Mouse (Mus musculus): ENCODE data around the gene Mboat7.
"Not testable (repeated sequence)": the region's sequence is repeated elsewhere in the genome, so short reads cannot be mapped to it uniquely, and the experiment has no call there.

The Mboat7 gene

DNA sequence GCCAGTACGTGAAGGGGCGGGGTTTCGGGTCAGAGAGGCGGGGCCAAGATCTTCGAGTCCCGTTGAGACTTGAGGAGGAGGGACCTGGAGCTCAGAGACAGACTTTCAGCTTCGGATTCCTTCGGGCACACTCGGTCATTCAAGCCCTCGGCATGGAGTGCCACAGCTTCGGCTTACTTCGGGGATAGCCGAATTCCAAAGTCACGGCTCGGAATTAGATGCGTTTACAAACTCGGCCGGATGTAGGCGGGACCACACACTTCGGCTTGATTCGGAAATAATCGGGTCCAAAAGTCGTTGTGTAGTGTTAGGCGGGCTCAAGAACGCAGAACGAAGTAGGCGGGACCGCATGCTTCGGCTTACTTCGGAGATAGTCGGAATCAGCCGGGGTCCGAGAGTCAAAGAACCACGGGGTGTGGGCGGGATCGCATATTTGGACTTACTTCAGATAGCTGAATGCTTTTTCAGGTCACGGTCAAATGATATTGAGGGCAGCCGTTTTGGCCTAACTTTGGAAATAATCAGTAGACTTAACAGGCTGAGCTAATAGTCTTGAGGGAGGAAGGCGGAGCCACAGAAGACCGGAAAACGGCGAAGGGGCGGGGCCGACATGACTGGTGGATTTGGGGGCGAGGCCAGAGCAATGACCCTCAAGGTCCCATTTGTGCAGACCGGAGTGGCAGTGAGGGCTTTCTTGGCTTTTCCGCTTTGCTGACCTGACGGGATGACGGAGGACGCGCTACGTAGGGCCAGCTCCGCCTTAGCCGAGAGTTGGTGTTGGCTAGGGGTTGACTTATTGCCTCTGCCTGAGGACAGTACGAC lies at the start of gene Mboat7:
TSS of gene Mboat7 (minus strand) at position 537 of the 822 bp plus-strand sequence.
- peak; percentile 98 for DNase-seq (ENCODE audit: low spot score)

GRCm38 (mm10) chr7:3732675-3733074 lies 39.4 kb upstream of the Mboat7 start:
- DNase-seq (ENCODE audit: low spot score) = not testable (repeated sequence)

DNA sequence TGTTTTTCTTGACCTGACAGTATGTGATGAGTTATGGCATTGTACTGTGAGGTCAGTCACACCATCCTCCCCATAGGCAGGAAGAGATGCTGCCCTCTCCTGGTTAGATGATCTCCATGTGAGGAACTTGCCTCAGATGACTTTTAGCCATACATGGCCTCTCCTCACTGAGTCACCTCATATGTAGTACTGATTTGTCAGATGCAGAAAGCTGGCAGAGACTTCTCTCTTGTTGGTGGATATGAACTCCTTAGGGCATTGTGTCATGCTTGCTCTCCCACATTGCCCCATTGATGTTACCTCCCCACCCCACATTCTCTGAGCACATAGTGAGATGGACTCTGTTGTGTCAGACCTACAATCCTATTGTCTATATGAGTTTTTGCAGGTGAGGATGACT lies 32.1 kb upstream of the Mboat7 start:
- DNase-seq (ENCODE audit: low spot score) = not testable (repeated sequence)

- peak; percentile 20 for DNase-seq (ENCODE audit: low spot score)
These were observed 26.9 kb upstream of the Mboat7 start, which contains the start of gene Pirb for GRCm38 (mm10) chr7:3720268-3720667. TSS of gene Pirb (minus strand) at chr7:3720391.

- no peak for DNase-seq (ENCODE audit: low spot score)
These were observed 21.9 kb upstream of the Mboat7 start for GRCm38 (mm10) chr7:3715249-3715648.

DNA sequence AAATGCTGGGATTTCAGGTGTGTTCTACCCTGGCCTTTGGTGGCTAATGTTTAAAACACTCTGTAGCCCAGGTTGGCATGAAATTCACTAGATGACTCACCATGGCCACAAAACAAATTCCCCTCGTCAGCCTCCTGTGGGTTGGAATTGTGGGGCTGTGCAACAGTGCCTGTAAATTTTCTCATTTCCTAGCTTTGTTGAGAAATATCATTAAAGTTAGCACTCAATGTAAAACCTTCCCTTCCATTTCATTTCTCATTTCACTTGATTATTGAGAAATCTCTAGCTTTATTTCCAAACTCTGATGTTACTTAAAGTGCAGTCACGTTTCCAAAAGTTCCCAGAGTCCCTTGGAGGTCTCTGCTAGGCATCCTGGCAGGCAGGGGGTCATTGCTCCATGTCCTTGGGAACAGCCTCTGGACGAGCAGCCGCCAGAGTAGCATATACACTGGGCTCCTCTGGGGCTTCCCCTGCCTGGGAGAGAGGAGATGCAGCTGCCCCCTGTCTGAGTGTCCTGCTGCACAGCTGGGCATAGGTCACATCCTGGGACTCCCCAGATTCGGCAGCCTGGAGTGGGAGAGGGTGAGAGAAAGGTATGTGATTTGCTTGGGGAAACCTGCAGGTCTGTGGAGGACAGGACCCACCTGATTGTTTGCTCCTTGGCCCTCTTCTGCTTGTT lies 19.1 kb upstream of the Mboat7 start:
- no peak for DNase-seq (ENCODE audit: low spot score)

DNA sequence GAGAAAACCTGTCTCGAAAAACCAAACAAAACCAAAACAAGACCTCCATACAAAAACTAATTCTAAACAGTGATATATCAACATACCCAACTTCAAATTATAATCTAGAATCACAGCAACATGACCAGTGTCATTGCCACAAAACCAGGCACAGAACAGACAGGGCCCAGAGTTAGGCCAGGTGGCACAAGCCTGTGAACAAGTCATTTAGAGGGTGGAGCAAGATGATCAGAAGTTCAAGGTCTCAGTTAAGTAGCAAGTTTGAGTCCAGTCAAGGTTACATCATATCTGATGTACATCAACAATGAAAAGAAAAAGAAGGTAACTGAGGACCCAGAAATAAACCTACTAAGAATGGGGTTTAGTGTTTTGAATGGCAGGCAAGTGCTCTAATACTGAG lies 15.7 kb upstream of the Mboat7 start:
- no peak for DNase-seq (ENCODE audit: low spot score)

DNA sequence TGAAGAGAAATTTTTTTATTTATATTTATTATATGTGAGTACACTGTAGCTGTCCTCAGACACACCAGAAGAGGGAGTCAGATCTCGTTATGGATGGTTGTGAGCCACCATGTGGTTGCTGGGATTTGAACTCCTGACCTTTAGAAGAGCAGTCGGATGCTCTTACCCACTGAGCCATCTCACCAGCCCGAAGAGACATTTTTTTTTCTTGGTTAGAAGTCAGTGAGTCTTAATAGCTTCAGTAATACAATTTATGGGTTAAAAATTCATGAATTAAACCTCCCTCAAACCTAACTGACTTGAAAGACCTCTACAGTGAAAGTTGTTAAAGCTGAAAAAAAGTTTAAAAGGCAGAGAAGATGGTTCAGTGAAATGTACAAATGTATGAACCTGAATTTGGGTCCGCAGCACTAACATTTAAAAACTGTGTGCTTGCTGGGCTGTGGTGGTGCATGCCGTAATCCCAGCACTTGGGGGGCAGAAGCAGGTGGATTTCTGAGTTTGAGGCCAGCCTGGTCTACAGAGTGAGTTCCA lies 15.2 kb upstream of the Mboat7 start:
- DNase-seq (ENCODE audit: low spot score) = not testable (repeated sequence)

DNA sequence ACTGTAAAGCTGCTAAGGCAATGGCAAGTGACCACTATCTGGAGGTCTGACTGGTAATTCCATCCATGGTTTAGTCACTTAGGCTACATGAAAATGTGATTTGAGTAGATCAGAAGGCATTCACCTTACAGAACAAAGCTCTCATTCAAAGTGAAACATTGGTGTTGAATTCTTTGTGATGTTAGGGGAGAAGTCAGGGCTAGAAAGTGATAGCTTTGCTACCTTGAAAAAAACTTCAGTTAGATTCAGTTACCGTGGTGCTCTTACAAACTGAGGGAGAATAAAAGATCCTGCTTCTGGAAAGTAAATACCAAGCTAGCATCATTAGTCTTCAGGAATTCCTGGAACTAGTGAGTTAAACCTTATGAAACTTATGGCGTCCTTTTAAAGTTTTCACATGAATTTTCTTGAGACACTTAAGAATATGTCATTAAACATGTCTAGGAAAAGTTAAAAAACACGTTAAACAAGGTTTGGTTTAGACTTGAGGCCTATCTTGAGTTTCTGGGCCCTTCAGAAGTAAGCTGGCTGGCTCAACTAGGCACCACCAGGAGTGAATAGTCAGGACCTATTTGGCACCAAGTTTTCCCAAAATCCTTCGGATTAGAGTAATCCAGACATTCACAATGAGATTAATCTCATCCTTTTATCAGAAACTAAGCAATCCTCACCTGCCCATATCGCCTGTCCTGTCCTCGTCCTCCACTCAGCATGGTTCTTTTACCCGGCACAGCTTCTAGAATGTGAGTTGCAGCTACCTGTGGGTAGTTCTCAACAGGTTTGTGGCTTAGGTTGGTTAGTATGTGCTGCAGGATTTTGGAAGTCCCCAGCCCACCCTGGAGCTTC lies 14.5 kb upstream of the Mboat7 start:
- no peak for DNase-seq (ENCODE audit: low spot score)

- DNase-seq (ENCODE audit: low spot score) = peak; percentile 52
These were observed 13.7 kb upstream of the Mboat7 start for GRCm38 (mm10) chr7:3707027-3707426.

GRCm38 (mm10) chr7:3706343-3706934 lies 13.1 kb upstream of the Mboat7 start:
- DNase-seq (ENCODE audit: low spot score) = no peak

GRCm38 (mm10) chr7:3705911-3706310 lies 12.6 kb upstream of the Mboat7 start:
- no peak for DNase-seq (ENCODE audit: low spot score)

DNA sequence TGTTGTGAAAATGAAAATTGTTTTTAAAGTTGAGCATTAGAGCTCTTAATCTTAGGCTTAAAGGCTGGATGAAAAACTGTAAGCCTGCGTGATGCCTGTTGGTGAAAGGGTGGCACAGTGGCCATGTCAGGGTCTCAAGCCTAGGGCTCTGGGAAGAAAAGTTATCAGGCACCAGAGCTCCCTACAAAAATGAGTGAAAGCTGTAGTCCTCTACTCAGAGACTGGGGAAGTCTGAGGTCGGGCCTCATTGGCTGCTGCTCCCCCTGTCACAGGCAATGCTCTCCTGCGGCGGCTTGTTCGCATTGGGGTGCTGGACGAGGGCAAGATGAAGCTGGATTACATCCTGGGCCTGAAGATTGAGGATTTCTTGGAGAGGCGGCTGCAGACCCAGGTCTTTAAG lies 12.1 kb upstream of the Mboat7 start:
- DNase-seq (ENCODE audit: low spot score) = not testable (repeated sequence)

GRCm38 (mm10) chr7:3704475-3704874 lies 11.2 kb upstream of the Mboat7 start:
- no peak for DNase-seq (ENCODE audit: low spot score)

- DNase-seq (ENCODE audit: low spot score) = peak; percentile 98
These were observed 10.6 kb upstream of the Mboat7 start, which contains the start of gene Rps9 for GRCm38 (mm10) chr7:3703879-3704441. TSS of gene Rps9 (plus strand) at chr7:3703993.

DNA sequence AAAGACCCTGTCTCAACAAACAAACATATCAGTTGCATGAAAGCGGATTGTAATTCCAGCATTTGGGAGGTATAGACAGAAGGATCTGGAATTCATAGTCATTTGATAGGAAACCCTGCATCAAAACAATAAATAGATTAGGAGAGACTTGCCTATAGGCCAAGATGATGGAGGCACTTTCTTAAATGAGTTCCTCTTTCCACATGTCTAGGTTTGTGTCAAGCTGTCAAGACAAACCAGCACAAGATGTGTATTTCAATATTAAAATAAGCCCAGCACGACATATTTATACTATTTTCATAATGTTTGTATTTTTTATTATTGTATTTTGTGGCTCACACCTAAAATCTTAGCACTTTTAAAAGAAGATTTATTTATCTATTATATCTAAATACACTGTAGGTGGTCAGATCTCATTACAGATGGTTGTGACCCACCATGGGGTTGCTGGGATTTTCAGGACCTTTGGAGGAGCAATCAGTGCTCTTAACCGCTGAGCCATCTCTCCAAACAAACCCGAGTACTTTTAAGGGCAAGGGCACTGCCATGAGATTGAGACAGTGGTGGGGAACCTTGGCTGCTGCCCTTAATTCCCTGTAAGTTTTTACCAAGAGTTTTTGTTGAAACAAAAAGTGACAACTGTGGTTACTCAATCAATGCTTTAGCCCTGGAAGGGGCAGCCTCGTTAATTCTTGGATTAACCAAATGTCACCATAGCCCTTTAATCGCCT lies 10.0 kb upstream of the Mboat7 start:
- no peak for DNase-seq (ENCODE audit: low spot score)

- DNase-seq (ENCODE audit: low spot score) = no peak
These were observed 5.1 kb upstream of the Mboat7 start for GRCm38 (mm10) chr7:3698471-3698870.

DNA sequence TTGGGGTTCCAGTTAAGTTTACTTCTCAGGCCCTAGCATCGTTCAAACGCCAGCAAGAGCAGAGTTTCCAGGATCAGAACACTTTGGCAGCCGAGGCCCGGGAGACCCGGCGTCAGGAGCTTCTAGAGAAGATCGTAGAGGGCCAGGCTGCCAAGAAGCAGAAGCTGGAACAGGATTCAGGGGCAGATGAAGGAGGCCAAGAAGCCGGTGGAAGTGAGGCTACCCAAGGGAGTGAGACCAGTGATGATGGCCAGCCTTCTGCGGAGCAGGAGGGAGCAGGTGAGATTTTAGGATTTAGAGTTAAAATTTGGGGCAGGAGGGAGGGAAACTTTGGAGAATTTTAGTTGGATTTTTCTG lies 1.6 kb upstream of the Mboat7 start:
- not testable (repeated sequence) for DNase-seq (ENCODE audit: low spot score)

DNA sequence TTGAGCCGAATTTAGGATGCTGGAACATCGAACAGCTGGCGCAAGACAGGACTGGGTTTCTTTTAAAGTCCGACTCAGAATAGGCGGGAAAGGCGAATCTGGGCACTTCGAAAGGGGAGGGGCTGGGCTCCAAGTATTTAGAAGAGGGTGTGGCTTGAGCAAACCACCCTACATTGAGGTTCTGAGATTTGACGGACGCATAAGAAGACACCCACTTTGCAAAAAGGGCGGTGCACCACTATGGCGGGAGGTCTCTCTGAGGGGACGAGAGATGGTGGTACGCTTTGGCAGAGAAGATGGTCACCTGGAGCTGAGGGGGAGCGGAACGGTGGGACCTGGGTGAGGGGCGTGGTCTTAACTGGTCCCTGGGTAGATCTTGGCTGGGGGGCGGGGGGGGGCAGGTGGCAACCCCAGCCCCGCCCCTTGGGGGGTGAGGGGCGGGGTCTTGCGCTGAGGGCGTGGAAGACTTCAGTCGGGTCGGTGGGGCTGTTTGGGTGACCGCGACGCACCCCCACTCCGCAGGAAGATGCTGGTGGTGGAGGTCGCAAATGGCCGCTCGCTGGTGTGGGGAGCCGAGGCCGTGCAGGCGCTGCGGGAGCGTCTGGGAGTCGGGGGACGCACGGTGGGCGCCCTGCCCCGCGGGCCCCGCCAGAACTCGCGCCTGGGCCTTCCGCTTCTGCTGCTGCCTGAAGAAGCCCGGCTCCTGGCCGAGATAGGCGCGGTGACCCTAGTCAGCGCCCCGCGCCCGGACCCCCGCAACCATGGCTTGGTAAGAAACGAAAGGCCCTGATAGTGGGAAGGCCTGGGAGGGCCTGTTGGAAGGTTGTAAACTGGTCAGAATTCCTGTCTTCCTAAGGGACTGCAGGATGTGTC lies 989 bp upstream of the Mboat7 start:
- peak; percentile 84 for DNase-seq (ENCODE audit: low spot score)

DNA sequence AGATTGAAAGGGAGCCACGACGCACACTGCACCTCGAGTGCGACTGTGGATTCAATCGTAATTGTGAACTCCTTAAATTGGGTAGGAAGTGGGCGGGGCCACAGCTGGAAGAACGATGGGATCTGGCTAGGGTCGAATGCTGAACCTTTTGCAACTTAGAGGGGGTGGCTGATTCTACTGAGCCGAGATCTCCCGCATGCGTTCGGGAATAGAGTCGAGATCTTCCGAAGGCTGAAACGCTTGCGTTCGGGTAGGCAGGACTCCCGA lies 419 bp upstream of the Mboat7 start:
- DNase-seq (ENCODE audit: low spot score) = no peak

All from lung, postnatal 25 days (tissue).